Mouse (Mus musculus) B cell, adult 2 months (primary cell): ENCODE measurements at regions not wholly inside any gene's neighbourhood (a gene's known extent, or its start where the extent isn't known, plus 50 kb on each side); places are given as distances from the start of the nearest gene placed in this dataset.

Source experiments
- DNase-seq, 2 experiments: peaks; one replicate each; pipeline ENCODE4 v3.0.0; 2022

GRCm38 (mm10) chr13:39350668-39351067 lies 390.0 kb upstream of the Slc35b3 start:
- DNase-seq: no peak

- no peak for DNase-seq
Measured at GRCm38 (mm10) chr13:39347761-39348160, 387.1 kb upstream of the Slc35b3 start.

- DNase-seq: no peak
Measured at GRCm38 (mm10) chr13:39334874-39335273, 374.2 kb upstream of the Slc35b3 start.

- no peak for DNase-seq
Measured at GRCm38 (mm10) chr13:39329794-39330193, 369.1 kb upstream of the Slc35b3 start.

- DNase-seq: no peak
Measured at GRCm38 (mm10) chr13:39326176-39326575, 365.5 kb upstream of the Slc35b3 start.

GRCm38 (mm10) chr13:39321111-39321510 lies 360.4 kb upstream of the Slc35b3 start:
- DNase-seq: no peak

GRCm38 (mm10) chr13:39309758-39310157 lies 349.1 kb upstream of the Slc35b3 start:
- DNase-seq: no peak

GRCm38 (mm10) chr13:39307845-39308244 lies 347.2 kb upstream of the Slc35b3 start:
- no peak for DNase-seq

GRCm38 (mm10) chr13:39306851-39307250 lies 346.2 kb upstream of the Slc35b3 start:
- DNase-seq: no peak

GRCm38 (mm10) chr13:39297129-39297528 lies 336.5 kb upstream of the Slc35b3 start:
- no peak for DNase-seq

- no peak for DNase-seq
Measured at GRCm38 (mm10) chr13:39290216-39290960, 329.7 kb upstream of the Slc35b3 start.

- no peak for DNase-seq
Measured at GRCm38 (mm10) chr13:39282272-39282671, 321.6 kb upstream of the Slc35b3 start.

- DNase-seq: no peak
Measured at GRCm38 (mm10) chr13:39278101-39278500, 317.4 kb upstream of the Slc35b3 start.

- DNase-seq: no peak
Measured at GRCm38 (mm10) chr13:39266024-39266423, 305.3 kb upstream of the Slc35b3 start.

- DNase-seq: no peak
Measured at GRCm38 (mm10) chr13:39256708-39257107, 296.0 kb upstream of the Slc35b3 start.

GRCm38 (mm10) chr13:39255338-39255737 lies 294.7 kb upstream of the Slc35b3 start:
- no peak for DNase-seq

GRCm38 (mm10) chr13:39252591-39252990 lies 291.9 kb upstream of the Slc35b3 start:
- no peak for DNase-seq

GRCm38 (mm10) chr13:39250096-39250495 lies 289.4 kb upstream of the Slc35b3 start:
- no peak for DNase-seq

GRCm38 (mm10) chr13:39226829-39227228 lies 266.2 kb upstream of the Slc35b3 start:
- no peak for DNase-seq

- no peak for DNase-seq
Measured at GRCm38 (mm10) chr13:39225651-39226050, 265.0 kb upstream of the Slc35b3 start.

GRCm38 (mm10) chr13:39211076-39211475 lies 250.4 kb upstream of the Slc35b3 start:
- DNase-seq: no peak

- DNase-seq: no peak
Measured at GRCm38 (mm10) chr13:39183715-39184179, 223.1 kb upstream of the Slc35b3 start.

GRCm38 (mm10) chr13:39161980-39162379 lies 201.3 kb upstream of the Slc35b3 start:
- DNase-seq: no peak

GRCm38 (mm10) chr13:39127942-39128341 lies 167.3 kb upstream of the Slc35b3 start:
- DNase-seq: no peak

- DNase-seq: no peak
Measured at GRCm38 (mm10) chr13:39092058-39092457, 131.4 kb upstream of the Slc35b3 start.
